Mouse (Mus musculus) common myeloid progenitor, adult 5-6 weeks (primary cell): ENCODE measurements around the gene Dtnb. TPM values are rescaled to one million over a fixed set of nuclear protein-coding genes. Genes with fewer than 3 reads are reported as not detected.

Experiments used
- ATAC-seq: replicated peaks from 2 replicates; pipeline ENCODE4 v1.8.0; 2016; ENCODE audit warnings: low read depth, mild to moderate bottlenecking, moderate TSS enrichment, inconsistent platforms; ENCODE audit not compliant: poor library complexity, severe bottlenecking
- total RNA-seq: library from RNA; stranded (forward); fragments of 200-1000, 187-1606 nt; gene quantifications from 2 replicates; pipeline ENCODE4 v1.2.3, GENCODE M21; 2017

Gene Dtnb
- total RNA-seq, 1 experiment from 2014 or later = 39.0 TPM

- no peak for ATAC-seq
Measured at GRCm38 (mm10) chr12:3819899-3820298, 247.7 kb downstream of the Dtnb start.

GRCm38 (mm10) chr12:3823408-3823807, 251.2 kb downstream of the Dtnb start:
- ATAC-seq = peak; percentile 72

GRCm38 (mm10) chr12:3824906-3825713, 252.9 kb downstream of the Dtnb start:
- ATAC-seq = no peak

- ATAC-seq = no peak
Measured at GRCm38 (mm10) chr12:3825714-3826080, 253.5 kb downstream of the Dtnb start.

GRCm38 (mm10) chr12:3827771-3828170, 255.6 kb downstream of the Dtnb start:
- ATAC-seq = no peak

Other genes with a start within 250 kb of the Dtnb start
- 2.7 and 6.4 TPM in 2 replicates for gene Kif3c, start 207.2 kb upstream of the Dtnb start, total RNA-seq
- 36.7 and 47.4 TPM in 2 replicates for gene Asxl2, start 145.5 kb upstream of the Dtnb start, total RNA-seq
- gene Dnmt3a, start 233.6 kb downstream of the Dtnb start, total RNA-seq = 23.7 and 24.7 TPM in 2 replicates